ENCODE assay signal across 9 mouse cellular contexts in the genomic region with DNA sequence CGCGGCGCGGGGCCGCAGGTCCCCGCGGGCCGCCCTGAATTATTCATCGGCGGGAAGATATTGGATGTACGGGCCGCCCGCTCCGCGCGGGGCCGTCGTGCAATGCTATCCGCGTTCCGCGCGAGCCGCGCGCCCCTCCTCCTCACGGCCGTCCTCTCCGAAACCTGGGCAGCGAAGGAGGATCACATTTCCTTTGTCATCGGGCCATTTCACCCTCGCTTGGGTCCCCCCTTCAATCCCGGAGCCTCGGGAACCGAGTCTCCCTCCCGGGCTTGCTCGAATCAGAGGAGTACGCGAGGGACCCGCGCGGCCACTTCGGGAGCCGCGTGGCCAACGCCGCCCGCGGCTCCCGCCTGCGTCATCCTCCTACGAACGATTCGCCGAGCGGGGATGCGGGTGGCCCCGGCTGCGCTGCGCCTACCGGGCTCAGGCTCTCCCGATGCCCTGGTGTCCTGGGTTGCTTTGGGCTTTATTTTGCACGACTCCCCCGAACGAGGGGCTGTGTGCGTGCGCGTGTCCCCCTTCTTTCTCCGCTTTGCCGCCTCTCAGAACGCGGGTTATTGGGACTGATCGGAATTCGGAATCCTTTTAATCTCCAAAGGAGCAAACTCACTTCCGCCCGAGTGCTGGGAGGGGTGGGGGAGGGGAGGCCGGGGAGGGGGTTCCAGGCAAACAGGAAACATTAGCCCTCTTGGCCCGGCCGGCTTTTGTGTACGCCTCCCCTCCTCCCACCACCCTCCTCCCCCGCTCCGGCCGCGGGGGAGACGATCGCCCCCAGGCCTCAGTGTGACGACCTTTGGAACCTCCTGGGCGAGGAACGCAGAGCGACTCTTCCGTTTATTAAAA. TPM values are rescaled to one million over a fixed set of nuclear protein-coding genes. Genes with fewer than 3 reads are reported as not detected.
DNase-seq lines count a peak whose midpoint lies in the region; ATAC-seq and TF ChIP-seq lines count a peak whose summit lies in the region.
"Had no signal": no experiment of that assay in that cellular context is flagged by ENCODE, and none has a peak within 500 bp of the region (broad histone marks: within the 10 kb centered on the region; RNA-seq: fewer than 3 reads in every experiment).

A gene (minus strand): TSS at position 609 of the 846 bp plus-strand sequence.

- WGBS in heart, embryonic 10.5 days: under 1% methylated on average over 82 of the region's 91 CpGs
- 0% methylated on average over 84 of the region's 91 CpGs for WGBS in hindbrain, embryonic 15.5 days
- WGBS in midbrain, embryonic 10.5 days: under 1% methylated on average over 91 of the region's 91 CpGs

- H3K9ac ChIP-seq in hindbrain, embryonic 15.5 days: peak within 1 kb of the TSS; percentile 59

- no peak for TF ChIP-seq POLR2A in testis, adult 2 months (IDR thresholded peaks at IDR 0.05; ENCODE audit: control insufficient read depth, low read depth, low read length)

- H3K4me2 ChIP-seq in hindbrain, embryonic 15.5 days: peak within 1 kb of the TSS; percentile 96

- peak; percentile 75 for ATAC-seq in hindbrain, embryonic 15.5 days (ENCODE audit: low FRiP score, low read depth)

- intact Hi-C loops in heart, postnatal 10 days (cut with DNase I): no loop called here

- H3K27ac ChIP-seq in heart, embryonic 10.5 days: peak within 1 kb of the TSS; percentile 95
- no peak within 1 kb of the TSS; the same call in 1 of the 2 replicates for H3K27ac ChIP-seq in testis, adult 2 months (ENCODE audit: control insufficient read depth, insufficient read depth, low read depth, low read length)
- H3K27ac ChIP-seq in hindbrain, embryonic 15.5 days (replicated peaks): peak within 1 kb of the TSS; percentile 61
- peak within 1 kb of the TSS; percentile 99 for H3K27ac ChIP-seq in midbrain, embryonic 10.5 days (replicated peaks)

- no peak for TF ChIP-seq CTCF in testis, adult 2 months (IDR thresholded peaks at IDR 0.05; ENCODE audit: control insufficient read depth, insufficient read depth, insufficient replicate concordance, low read depth, low read length)

- H3K4me1 ChIP-seq in heart, embryonic 10.5 days: peaks cover 34% of the 10 kb centered on the region
- H3K4me1 ChIP-seq in testis, adult 2 months (ENCODE audit: control insufficient read depth, insufficient read depth, low read length): peaks cover 29% of the 10 kb centered on the region
- H3K4me1 ChIP-seq in hindbrain, embryonic 15.5 days (replicated peaks): peaks cover 42% of the 10 kb centered on the region
- H3K4me1 ChIP-seq in midbrain, embryonic 10.5 days: peaks cover 47% of the 10 kb centered on the region

- no peaks in the 10 kb centered on the region for H3K9me3 ChIP-seq in heart, embryonic 10.5 days
- no peaks in the 10 kb centered on the region for H3K9me3 ChIP-seq in hindbrain, embryonic 15.5 days
- no peaks in the 10 kb centered on the region; the same call in 1 of the 2 replicates for H3K9me3 ChIP-seq in midbrain, embryonic 10.5 days (replicated peaks)

- no peaks in the 10 kb centered on the region for H3K36me3 ChIP-seq in heart, embryonic 10.5 days
- H3K36me3 ChIP-seq in testis, adult 2 months (ENCODE audit: control insufficient read depth, insufficient read depth, low read length): no peaks in the 10 kb centered on the region
- no peaks in the 10 kb centered on the region for H3K36me3 ChIP-seq in hindbrain, embryonic 15.5 days
- no peaks in the 10 kb centered on the region for H3K36me3 ChIP-seq in midbrain, embryonic 10.5 days

- DNase-seq in heart, embryonic 10.5 days (ENCODE audit: low spot score): no peak
- no peak for DNase-seq in heart, postnatal 10 days
- no peak for DNase-seq in testis, postnatal 10 days (ENCODE audit: low spot score)
- peak; percentile 91 for DNase-seq in midbrain, embryonic 10.5 days (ENCODE audit: low spot score)
- DNase-seq in natural killer cell, adult 2 months (ENCODE audit: low spot score in 2 of 2): no peak
- DNase-seq in cerebellum, adult 9-11 months: no peak

- peaks cover 11% of the 10 kb centered on the region for H3K27me3 ChIP-seq in heart, embryonic 10.5 days (ENCODE audit: insufficient read depth, poor library complexity, severe bottlenecking)
- H3K27me3 ChIP-seq in testis, adult 2 months (ENCODE audit: control insufficient read depth, insufficient read depth, low read length): peaks cover 6% of the 10 kb centered on the region
- H3K27me3 ChIP-seq in hindbrain, embryonic 15.5 days: peaks cover 40% of the 10 kb centered on the region
- no peaks in the 10 kb centered on the region for H3K27me3 ChIP-seq in midbrain, embryonic 10.5 days (ENCODE audit: low read depth, poor library complexity, severe bottlenecking)

- peak within 1 kb of the TSS; percentile 88 for H3K4me3 ChIP-seq in heart, embryonic 10.5 days
- peak within 1 kb of the TSS; percentile 87 for H3K4me3 ChIP-seq in testis, adult 2 months (ENCODE audit: control insufficient read depth, low read depth, low read length)
- peak within 1 kb of the TSS; percentile 62 for H3K4me3 ChIP-seq in hindbrain, embryonic 15.5 days
- peak within 1 kb of the TSS; percentile 92 for H3K4me3 ChIP-seq in midbrain, embryonic 10.5 days

RNA-seq across cellular contexts. Expression of the gene that starts here (rescaled TPM):
- polyA plus RNA-seq in heart, embryonic 10.5 days (2016; fragmentation: Nextera tagmentation; extraction: Ambion mirVana): 2.4 and 3.1 TPM in 2 replicates
- not detected for total RNA-seq in heart, postnatal 10 days (2021)
- polyA plus RNA-seq in testis, adult 2 months (2012; rRNA removed): 0.78 and 0.82 TPM in 2 replicates
- polyA plus RNA-seq in hindbrain, embryonic 15.5 days (2015; fragmentation: Nextera tagmentation; extraction: Ambion mirVana): 0.26 and 0.32 TPM in 2 replicates
- polyA plus RNA-seq in midbrain, embryonic 10.5 days (2016; fragmentation: Nextera tagmentation; extraction: Ambion mirVana): 4.3 and 6.8 TPM in 2 replicates
- total RNA-seq: MEL had no signal

Comparison
In these comparisons a context has a peak if more than half of its experiments do, and no peak if none do; other contexts are left out.
1. Peak in ATAC-seq, H3K4me3 ChIP-seq, H3K27ac ChIP-seq, H3K9ac ChIP-seq and H3K4me2 ChIP-seq in hindbrain, embryonic 15.5 days; RNA of the gene not detected or under 1 TPM.